Comparison of ENCODE assay signal across 18 mouse cellular contexts in genomic region chr15:49043035-49043434, GRCm38 (mm10).
"Had no signal": no experiment of that assay in that cellular context is flagged by ENCODE, and none has a peak within 500 bp of the region (broad histone marks: within the 10 kb centered on the region; RNA-seq: fewer than 3 reads in every experiment).

No protein-coding gene starts in this region.

- H3K27me3 ChIP-seq: midbrain, embryonic 12.5 days; neural tube, embryonic 13.5 days; neural tube, embryonic 15.5 days had no signal

- H3K4me2 ChIP-seq: midbrain, embryonic 12.5 days; neural tube, embryonic 13.5 days; neural tube, embryonic 15.5 days had no signal

- DNase-seq: lung, adult 18-20 months; lung, postnatal 4 days; midbrain, embryonic 14.5 days; retina, postnatal 1 day; right cerebral cortex, adult 18-20 months; right cerebral cortex, postnatal 25 days; right cerebral cortex, postnatal 4 days; spleen, adult 18-20 months; thymus, adult 18-20 months; thymus, postnatal 14 days; thymus, postnatal 36 days had no signal

- H3K9me3 ChIP-seq: midbrain, embryonic 10.5 days; midbrain, embryonic 12.5 days; neural tube, embryonic 13.5 days; neural tube, embryonic 15.5 days had no signal

- H3K36me3 ChIP-seq: midbrain, embryonic 10.5 days; midbrain, embryonic 12.5 days; neural tube, embryonic 13.5 days; neural tube, embryonic 15.5 days had no signal

- H3K4me1 ChIP-seq: midbrain, embryonic 10.5 days; midbrain, embryonic 12.5 days; neural tube, embryonic 13.5 days; neural tube, embryonic 15.5 days had no signal

- H3K4me3 ChIP-seq: midbrain, embryonic 10.5 days; midbrain, embryonic 12.5 days; myocyte; neural tube, embryonic 13.5 days; neural tube, embryonic 15.5 days had no signal

- H3K9ac ChIP-seq: midbrain, embryonic 12.5 days; neural tube, embryonic 13.5 days; neural tube, embryonic 15.5 days had no signal

- H3K27ac ChIP-seq: midbrain, embryonic 10.5 days; midbrain, embryonic 12.5 days; neural tube, embryonic 13.5 days; neural tube, embryonic 15.5 days had no signal

- ATAC-seq: lung, postnatal 0 days; midbrain, embryonic 16.5 days had no signal
